Mouse (Mus musculus): ENCODE measurements around the gene Gtf2ird1. TPM values are rescaled to one million over a fixed set of nuclear protein-coding genes. Genes with fewer than 3 reads are reported as not detected.
"Not testable (repeated sequence)": the region's sequence is repeated elsewhere in the genome, so short reads cannot be mapped to it uniquely, and the experiment has no call there.

Gtf2ird1 gene
- polyA plus RNA-seq, 1 experiment from 2014 or later = 51.8 TPM

- WGBS = 13% methylated on average over 10 of the region's 10 CpGs
- ATAC-seq (replicated peaks; ENCODE audit: low FRiP score) = peak; percentile 97
These were observed 105.9 kb downstream of the Gtf2ird1 start for GRCm38 (mm10) chr5:134350660-134351059.

GRCm38 (mm10) chr5:134347066-134347465 is 109.5 kb downstream of the Gtf2ird1 start:
- Histone ChIP-seq H3K4me2 (no peak overlapping the region), H3K4me3 (ENCODE audit: low read depth, low read length) (no peak overlapping the region), H3K27me3 (replicated peaks; ENCODE audit: control insufficient read depth, insufficient read depth, low read length) (no peaks in the 10 kb centered on the region), H3K36me3 (ENCODE audit: control insufficient read depth, insufficient read depth, low read length) (no peaks in the 10 kb centered on the region), H3K9me3 (ENCODE audit: control insufficient read depth, low read length) (no peaks in the 10 kb centered on the region), H3K27ac (ENCODE audit: low read depth, low read length) (no peak overlapping the region), H3K9ac (ENCODE audit: low read depth, low read length) (no peak overlapping the region), H3K4me1 (replicated peaks; ENCODE audit: control insufficient read depth, insufficient read depth, low read length) (peaks cover 17% of the 10 kb centered on the region)
- ATAC-seq (replicated peaks; ENCODE audit: low FRiP score) (no peak), DNase-seq (ENCODE audit: low spot score) (no peak)
- WGBS = 68% methylated on average over 2 of the region's 2 CpGs

More at GRCm38 (mm10) chr5:134350660-134351059, 105.9 kb downstream of the Gtf2ird1 start:
- Histone ChIP-seq H3K9me3 (ENCODE audit: control insufficient read depth, low read length) (no peaks in the 10 kb centered on the region), H3K36me3 (ENCODE audit: control insufficient read depth, insufficient read depth, low read length) (no peaks in the 10 kb centered on the region), H3K4me1 (replicated peaks; ENCODE audit: control insufficient read depth, insufficient read depth, low read length) (peaks cover 12% of the 10 kb centered on the region), H3K9ac (ENCODE audit: low read depth, low read length) (no peak overlapping the region), H3K27me3 (replicated peaks; ENCODE audit: control insufficient read depth, insufficient read depth, low read length) (no peaks in the 10 kb centered on the region), H3K4me3 (ENCODE audit: low read depth, low read length) (no peak overlapping the region), H3K27ac (ENCODE audit: low read depth, low read length) (no peak overlapping the region), H3K4me2 (peak overlapping the region; percentile 52)
- DNase-seq (ENCODE audit: low spot score) = peak; percentile 68

DNA sequence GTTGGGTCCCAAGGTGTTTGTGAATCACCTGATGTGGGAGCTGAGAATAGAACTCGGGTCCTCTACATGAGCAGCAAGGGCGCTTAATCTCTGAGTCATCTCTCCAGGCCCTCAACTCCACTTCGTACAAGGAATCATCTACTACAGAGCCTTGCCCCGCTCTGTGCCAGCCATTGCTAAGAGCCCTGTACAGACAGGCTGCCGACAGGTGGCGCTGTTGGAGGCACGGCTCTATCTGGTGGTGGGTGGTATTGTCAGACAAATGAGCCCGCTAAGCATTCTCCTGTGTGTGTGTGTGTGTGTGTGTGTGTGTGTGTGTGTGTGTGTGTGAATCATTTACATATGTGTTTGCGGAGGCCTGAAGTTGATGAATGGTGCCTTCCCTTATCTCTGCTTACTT is 111.1 kb downstream of the Gtf2ird1 start:
- Histone ChIP-seq H3K4me1 (replicated peaks; ENCODE audit: control insufficient read depth, insufficient read depth, low read length) (peaks cover 7% of the 10 kb centered on the region), H3K4me2 (no peak overlapping the region), H3K27ac (ENCODE audit: low read depth, low read length) (no peak overlapping the region), H3K4me3 (ENCODE audit: low read depth, low read length) (no peak overlapping the region), H3K27me3 (replicated peaks; ENCODE audit: control insufficient read depth, insufficient read depth, low read length) (no peaks in the 10 kb centered on the region), H3K9ac (ENCODE audit: low read depth, low read length) (no peak overlapping the region), H3K9me3 (ENCODE audit: control insufficient read depth, low read length) (no peaks in the 10 kb centered on the region), H3K36me3 (ENCODE audit: control insufficient read depth, insufficient read depth, low read length) (no peaks in the 10 kb centered on the region)
- WGBS = 84% methylated on average over 9 of the region's 9 CpGs
- DNase-seq (ENCODE audit: low spot score) (no peak), ATAC-seq (replicated peaks; ENCODE audit: low FRiP score) (no peak; the same call in 1 of the 2 replicates)

DNA sequence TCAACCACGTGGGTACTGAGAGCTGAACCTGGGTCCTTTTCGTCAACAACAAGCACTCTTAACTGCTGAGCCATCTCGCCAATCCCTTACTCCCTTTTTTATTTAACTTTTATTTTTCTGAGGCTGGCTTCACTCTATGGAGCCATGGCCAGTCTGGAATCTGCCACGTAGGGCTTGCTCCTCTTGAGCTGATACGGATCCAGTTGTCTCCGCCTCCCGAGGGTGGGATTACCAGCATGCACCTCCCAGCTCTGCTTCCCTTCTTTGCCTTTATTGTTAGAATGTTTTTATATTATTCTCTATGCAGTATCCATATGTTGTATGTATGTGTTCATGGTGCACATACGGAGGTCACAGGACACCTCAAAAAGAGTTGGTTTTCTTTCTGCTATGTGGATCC is 112.4 kb downstream of the Gtf2ird1 start:
- H3K4me1 ChIP-seq (replicated peaks; ENCODE audit: control insufficient read depth, insufficient read depth, low read length) = 0 out of 2 replicates have a peak, but pooled peaks cover 5% of the 10 kb centered on the region
- no peak overlapping the region for H3K9ac ChIP-seq (ENCODE audit: low read depth, low read length)
- no peak overlapping the region for H3K27ac ChIP-seq (ENCODE audit: low read depth, low read length)
- no peak overlapping the region for H3K4me2 ChIP-seq
- no peaks in the 10 kb centered on the region for H3K9me3 ChIP-seq (ENCODE audit: control insufficient read depth, low read length)
- H3K36me3 ChIP-seq (ENCODE audit: control insufficient read depth, insufficient read depth, low read length) = no peaks in the 10 kb centered on the region
- DNase-seq (ENCODE audit: low spot score) = no peak
- 73% methylated on average over 8 of the region's 8 CpGs for WGBS
- H3K27me3 ChIP-seq (replicated peaks; ENCODE audit: control insufficient read depth, insufficient read depth, low read length) = no peaks in the 10 kb centered on the region
- H3K4me3 ChIP-seq (ENCODE audit: low read depth, low read length) = no peak overlapping the region
- ATAC-seq (replicated peaks; ENCODE audit: low FRiP score) = no peak

- not testable (repeated sequence) for H3K27ac ChIP-seq (ENCODE audit: low read depth, low read length); H3K27me3 ChIP-seq (replicated peaks; ENCODE audit: control insufficient read depth, insufficient read depth, low read length); H3K4me2 ChIP-seq; ATAC-seq (replicated peaks; ENCODE audit: low FRiP score); H3K9me3 ChIP-seq (ENCODE audit: control insufficient read depth, low read length); H3K4me3 ChIP-seq (ENCODE audit: low read depth, low read length); H3K4me1 ChIP-seq (replicated peaks; ENCODE audit: control insufficient read depth, insufficient read depth, low read length); H3K9ac ChIP-seq (ENCODE audit: low read depth, low read length); H3K36me3 ChIP-seq (ENCODE audit: control insufficient read depth, insufficient read depth, low read length); DNase-seq (ENCODE audit: low spot score)
- WGBS = 68% methylated on average over 4 of the region's 4 CpGs
These were observed 113.0 kb downstream of the Gtf2ird1 start for GRCm38 (mm10) chr5:134343530-134343929.

DNA sequence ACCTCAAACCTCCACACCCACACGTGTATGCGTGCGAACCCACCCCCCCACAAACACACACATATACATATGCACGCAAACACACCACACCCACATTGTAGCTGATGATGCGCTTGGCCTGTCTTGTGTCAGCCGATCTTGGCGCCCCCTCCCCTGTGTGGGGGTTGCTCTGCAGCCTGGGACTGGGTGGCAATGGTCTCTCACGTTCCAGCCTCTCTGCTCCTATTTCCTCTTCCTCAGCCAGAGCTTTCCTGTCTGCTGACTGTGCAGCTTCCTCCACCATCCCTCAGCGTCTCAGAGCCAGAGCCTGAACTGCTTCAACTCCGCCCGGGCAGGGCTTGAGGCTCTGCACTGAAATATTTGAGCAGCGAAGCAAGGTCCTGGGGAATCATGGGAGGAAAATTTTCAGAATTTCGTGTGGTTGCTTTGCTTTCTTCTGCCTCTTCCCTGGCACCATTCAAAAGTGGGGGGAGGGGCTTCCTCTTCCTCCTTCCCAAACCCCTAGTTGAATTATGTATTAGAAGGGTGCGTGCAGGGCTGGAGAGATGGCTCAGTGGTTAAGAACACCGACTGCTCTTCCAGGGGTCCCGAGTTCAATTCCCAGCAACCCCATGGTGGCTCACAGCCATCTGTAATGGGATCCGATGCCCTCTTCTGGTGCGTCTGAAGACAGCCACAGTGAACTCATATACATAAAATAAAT is 113.9 kb downstream of the Gtf2ird1 start:
- H3K36me3 ChIP-seq (ENCODE audit: control insufficient read depth, insufficient read depth, low read length) = no peaks in the 10 kb centered on the region
- peak overlapping the region; percentile 8; the same call in 1 of the 2 replicates for H3K27ac ChIP-seq (ENCODE audit: low read depth, low read length)
- 50% methylated on average over 18 of the region's 18 CpGs for whole genome bisulfite sequencing
- ATAC-seq (replicated peaks; ENCODE audit: low FRiP score) (peak; percentile 44; the same call in 1 of the 2 replicates), DNase-seq (ENCODE audit: low spot score) (no peak)
- 0 out of 2 replicates have a peak, but pooled peaks cover 5% of the 10 kb centered on the region for H3K4me1 ChIP-seq (replicated peaks; ENCODE audit: control insufficient read depth, insufficient read depth, low read length)
- no peak overlapping the region for H3K4me3 ChIP-seq (ENCODE audit: low read depth, low read length)
- no peak overlapping the region for H3K9ac ChIP-seq (ENCODE audit: low read depth, low read length)
- peak overlapping the region; percentile 38 for H3K4me2 ChIP-seq
- no peaks in the 10 kb centered on the region for H3K9me3 ChIP-seq (ENCODE audit: control insufficient read depth, low read length)
- no peaks in the 10 kb centered on the region for H3K27me3 ChIP-seq (replicated peaks; ENCODE audit: control insufficient read depth, insufficient read depth, low read length)

GRCm38 (mm10) chr5:134341721-134342120 is 114.8 kb downstream of the Gtf2ird1 start:
- Histone ChIP-seq H3K4me2 (no peak overlapping the region), H3K27ac (ENCODE audit: low read depth, low read length) (no peak overlapping the region), H3K4me1 (replicated peaks; ENCODE audit: control insufficient read depth, insufficient read depth, low read length) (0 out of 2 replicates have a peak, but pooled peaks cover 5% of the 10 kb centered on the region), H3K9ac (ENCODE audit: low read depth, low read length) (no peak overlapping the region), H3K9me3 (ENCODE audit: control insufficient read depth, low read length) (no peaks in the 10 kb centered on the region), H3K27me3 (replicated peaks; ENCODE audit: control insufficient read depth, insufficient read depth, low read length) (no peaks in the 10 kb centered on the region), H3K4me3 (ENCODE audit: low read depth, low read length) (no peak overlapping the region), H3K36me3 (ENCODE audit: control insufficient read depth, insufficient read depth, low read length) (no peaks in the 10 kb centered on the region)
- ATAC-seq (replicated peaks; ENCODE audit: low FRiP score) (no peak), DNase-seq (ENCODE audit: low spot score) (no peak)
- 88% methylated on average over 5 of the region's 5 CpGs for WGBS

- DNase-seq (ENCODE audit: low spot score) (no peak), ATAC-seq (replicated peaks; ENCODE audit: low FRiP score) (no peak)
- no peak overlapping the region for H3K4me2 ChIP-seq
- no peak overlapping the region for H3K4me3 ChIP-seq (ENCODE audit: low read depth, low read length)
- H3K27me3 ChIP-seq (replicated peaks; ENCODE audit: control insufficient read depth, insufficient read depth, low read length) = no peaks in the 10 kb centered on the region
- H3K36me3 ChIP-seq (ENCODE audit: control insufficient read depth, insufficient read depth, low read length) = no peaks in the 10 kb centered on the region
- no peak overlapping the region for H3K27ac ChIP-seq (ENCODE audit: low read depth, low read length)
- H3K9ac ChIP-seq (ENCODE audit: low read depth, low read length) = no peak overlapping the region
- H3K4me1 ChIP-seq (replicated peaks; ENCODE audit: control insufficient read depth, insufficient read depth, low read length) = 0 out of 2 replicates have a peak, but pooled peaks cover 5% of the 10 kb centered on the region
- 69% methylated on average over 10 of the region's 10 CpGs for WGBS
- no peaks in the 10 kb centered on the region for H3K9me3 ChIP-seq (ENCODE audit: control insufficient read depth, low read length)
These were observed 115.2 kb downstream of the Gtf2ird1 start for GRCm38 (mm10) chr5:134341321-134341720.

DNA sequence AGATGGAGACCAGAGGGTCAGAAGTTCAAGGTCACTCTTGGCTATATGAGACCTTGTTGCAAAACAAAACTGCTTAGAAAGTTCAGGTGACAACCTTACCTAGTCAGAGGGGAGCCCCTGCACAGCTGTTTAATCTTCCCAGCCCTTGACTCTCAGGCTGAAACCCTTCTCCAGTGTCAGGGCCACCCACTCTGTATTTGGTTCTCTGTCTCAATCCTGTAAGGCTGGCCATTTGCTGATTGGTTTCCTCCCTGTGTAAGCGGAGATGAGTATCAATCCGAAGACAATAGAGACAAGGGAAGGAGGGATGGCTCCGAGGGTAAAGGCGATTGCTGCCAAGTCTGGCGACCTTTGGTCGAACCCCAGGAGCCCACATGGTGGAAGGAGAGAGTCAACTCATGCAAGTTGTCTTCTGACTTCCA is 116.4 kb downstream of the Gtf2ird1 start:
- Histone ChIP-seq H3K27me3 (replicated peaks; ENCODE audit: control insufficient read depth, insufficient read depth, low read length) (no peaks in the 10 kb centered on the region), H3K36me3 (ENCODE audit: control insufficient read depth, insufficient read depth, low read length) (no peaks in the 10 kb centered on the region), H3K9me3 (ENCODE audit: control insufficient read depth, low read length) (no peaks in the 10 kb centered on the region), H3K4me1 (replicated peaks; ENCODE audit: control insufficient read depth, insufficient read depth, low read length) (0 out of 2 replicates have a peak, but pooled peaks cover 5% of the 10 kb centered on the region), H3K9ac (ENCODE audit: low read depth, low read length) (no peak overlapping the region), H3K4me2 (no peak overlapping the region), H3K4me3 (ENCODE audit: low read depth, low read length) (no peak overlapping the region), H3K27ac (ENCODE audit: low read depth, low read length) (no peak overlapping the region)
- ATAC-seq (replicated peaks; ENCODE audit: low FRiP score) (no peak), DNase-seq (ENCODE audit: low spot score) (no peak)
- WGBS = 43% methylated on average over 6 of the region's 6 CpGs
